Mouse (Mus musculus) C2C12 (cell line): ENCODE results near the gene Apoc2. TPM values are rescaled to one million over a fixed set of nuclear protein-coding genes. Genes with fewer than 3 reads are reported as not detected.

Experiments
- H3K27me3 ChIP-seq: one replicate; pipeline ENCODE4 v1.6.1; 2011; ENCODE audit not compliant: control insufficient read depth, insufficient read depth, insufficient read length
- H3K36me3 ChIP-seq: one replicate; pipeline ENCODE4 v1.6.1; 2011; ENCODE audit not compliant: control insufficient read depth, insufficient read depth
- H3K4me3 ChIP-seq: one replicate; pipeline ENCODE4 v1.5.1; 2011; ENCODE audit warnings: mild to moderate bottlenecking, control low read depth; ENCODE audit not compliant: poor library complexity, insufficient read depth, severe bottlenecking
- H3K79me2 ChIP-seq: one replicate; pipeline ENCODE4 v1.6.1; 2011; ENCODE audit not compliant: control insufficient read depth, insufficient read depth
- H3K79me3 ChIP-seq: one replicate; pipeline ENCODE4 v1.6.1; 2011; ENCODE audit warnings: low read depth, control low read depth
- H3ac ChIP-seq: one replicate; pipeline ENCODE3; 2011; ENCODE audit warnings: low read depth; ENCODE audit not compliant: control insufficient read depth, insufficient read length
- CEBPB ChIP-seq: IDR thresholded peaks from one replicate; pipeline ENCODE4 v1.6.1; 2011; ENCODE audit warnings: low read depth, mild to moderate bottlenecking, control low read depth, moderate library complexity
- CTCF ChIP-seq: IDR thresholded peaks from one replicate; pipeline ENCODE4 v1.5.1; 2011; ENCODE audit not compliant: control insufficient read depth, insufficient read depth, insufficient read length
- FOSL1 ChIP-seq: IDR thresholded peaks from one replicate; pipeline ENCODE4 v1.8.0; 2011; ENCODE audit warnings: mild to moderate bottlenecking, low read length; ENCODE audit not compliant: poor library complexity, insufficient read depth, severe bottlenecking
- MAX ChIP-seq: IDR thresholded peaks from one replicate; pipeline ENCODE4 v1.6.1; 2011; ENCODE audit warnings: mild to moderate bottlenecking, control low read depth
- MYOD1 ChIP-seq: IDR thresholded peaks from one replicate; pipeline ENCODE4 v1.6.1; 2011; ENCODE audit warnings: low read depth; ENCODE audit not compliant: control insufficient read depth, insufficient read length
- MYOG ChIP-seq: IDR thresholded peaks from one replicate; pipeline ENCODE4 v1.6.1; 2011; ENCODE audit not compliant: control insufficient read depth, insufficient read length; ENCODE audit errors: extremely low read depth
- USF1 ChIP-seq: IDR thresholded peaks from one replicate; pipeline ENCODE4 v1.6.1; 2011; ENCODE audit warnings: low read depth, mild to moderate bottlenecking, control low read depth, moderate library complexity
- long read RNA-seq, 2 experiments: library from polyadenylated mRNA; unstranded; transcript quantifications; one replicate each; pipeline ENCODE4 v2.0.0; 2019 to 2020
- polyA plus RNA-seq: library from polyadenylated mRNA; unstranded; fragments of >200 nt; fragmentation: generic; extraction: Trizol; gene quantifications from one replicate; pipeline ENCODE4 v1.2.1, GENCODE M21; 2012; ENCODE audit warnings: missing spikeins

Gene Apoc2
- polyA plus RNA-seq = not detected
- long read RNA-seq, experiment 1 = 0 reads
- long read RNA-seq, experiment 2 = 0 reads

GRCm38 (mm10) chr7:19677872-19678271 is at the start of gene Apoc2:
TSS of gene Apoc2 (minus strand) at chr7:19677941.
- TF ChIP-seq USF1 (no peak), CEBPB (no peak), MYOG (no peak), MAX (no peak), FOSL1 (no peak), MYOD1 (no peak), CTCF (no peak)
- H3ac ChIP-seq = no peak within 1 kb of the TSS
- no peaks in the 10 kb centered on the region for H3K36me3 ChIP-seq
- peaks cover 3% of the 10 kb centered on the region for H3K27me3 ChIP-seq
- no peaks in the 10 kb centered on the region for H3K79me2 ChIP-seq
- no peak within 1 kb of the TSS for H3K4me3 ChIP-seq
- no peaks in the 10 kb centered on the region for H3K79me3 ChIP-seq

- Histone ChIP-seq H3K4me3 (no peak overlapping the region), H3K27me3 (no peaks in the 10 kb centered on the region), H3ac (no peak overlapping the region), H3K79me3 (no peaks in the 10 kb centered on the region), H3K79me2 (no peaks in the 10 kb centered on the region), H3K36me3 (no peaks in the 10 kb centered on the region)
- TF ChIP-seq MAX (no peak), MYOD1 (no peak), MYOG (no peak), FOSL1 (no peak), USF1 (no peak), CEBPB (no peak), CTCF (no peak)
Measured at GRCm38 (mm10) chr7:19726541-19726940, 48.8 kb upstream of the Apoc2 start.

GRCm38 (mm10) chr7:19724167-19724566 is 46.4 kb upstream of the Apoc2 start:
- Histone ChIP-seq H3K79me2 (no peaks in the 10 kb centered on the region), H3K4me3 (no peak overlapping the region), H3K36me3 (no peaks in the 10 kb centered on the region), H3K79me3 (no peaks in the 10 kb centered on the region), H3ac (no peak overlapping the region), H3K27me3 (no peaks in the 10 kb centered on the region)
- no peak for TF ChIP-seq MYOD1
- no peak for TF ChIP-seq CTCF
- TF ChIP-seq MYOG = no peak
- TF ChIP-seq FOSL1 = no peak
- no peak for TF ChIP-seq USF1
- TF ChIP-seq MAX = no peak

- Histone ChIP-seq H3K79me3 (no peaks in the 10 kb centered on the region), H3K27me3 (no peaks in the 10 kb centered on the region), H3K79me2 (no peaks in the 10 kb centered on the region), H3ac (no peak overlapping the region), H3K36me3 (no peaks in the 10 kb centered on the region), H3K4me3 (no peak overlapping the region)
- TF ChIP-seq MYOG (no peak), USF1 (no peak), FOSL1 (no peak), CEBPB (no peak), MAX (no peak), CTCF (no peak), MYOD1 (no peak)
Measured at GRCm38 (mm10) chr7:19722754-19723195, 45.0 kb upstream of the Apoc2 start.

- H3K36me3 ChIP-seq = no peaks in the 10 kb centered on the region
- H3K79me2 ChIP-seq = peaks cover 9% of the 10 kb centered on the region
- H3K79me3 ChIP-seq = peaks cover 6% of the 10 kb centered on the region
- no peaks in the 10 kb centered on the region for H3K27me3 ChIP-seq
- TF ChIP-seq CTCF = no peak
- no peak for TF ChIP-seq MYOD1
- no peak for TF ChIP-seq CEBPB
- TF ChIP-seq MAX = no peak
- TF ChIP-seq USF1 = no peak
- TF ChIP-seq FOSL1 = no peak
- no peak for TF ChIP-seq MYOG
- no peak overlapping the region for H3ac ChIP-seq
- no peak overlapping the region for H3K4me3 ChIP-seq
Measured at GRCm38 (mm10) chr7:19719200-19719599, 41.5 kb upstream of the Apoc2 start.

GRCm38 (mm10) chr7:19718297-19718952 is 40.7 kb upstream of the Apoc2 start:
- Histone ChIP-seq H3K79me3 (peaks cover 14% of the 10 kb centered on the region), H3K36me3 (peaks cover 2% of the 10 kb centered on the region), H3K4me3 (no peak overlapping the region), H3K79me2 (peaks cover 17% of the 10 kb centered on the region), H3K27me3 (no peaks in the 10 kb centered on the region), H3ac (no peak overlapping the region)
- no peak for TF ChIP-seq CEBPB
- TF ChIP-seq MAX = no peak
- TF ChIP-seq FOSL1 = no peak
- TF ChIP-seq MYOG = no peak
- no peak for TF ChIP-seq MYOD1
- no peak for TF ChIP-seq USF1
- no peak for TF ChIP-seq CTCF
